In genomic region chr9:32924333-32924886, GRCm38 (mm10) we compare ENCODE assay signal across 12 mouse cellular contexts.
"Had no signal": no experiment of that assay in that cellular context is flagged by ENCODE, and none has a peak within 500 bp of the region (broad histone marks: within the 10 kb centered on the region; RNA-seq: fewer than 3 reads in every experiment).

No protein-coding gene starts in this region.

- DNase-seq: kidney, adult 2 months; kidney, postnatal 14 days; lung, adult 2 months; lung, postnatal 36 days; right cerebral cortex, adult 18-20 months; right cerebral cortex, postnatal 25 days; spleen, adult 18-20 months had no signal

- H3K4me3 ChIP-seq: kidney, embryonic 15.5 days; limb, embryonic 10.5 days; liver, embryonic 15.5 days; megakaryocyte, embryonic 14.5 days; midbrain, embryonic 15.5 days had no signal

- H3K27ac ChIP-seq: kidney, embryonic 15.5 days; limb, embryonic 10.5 days; liver, embryonic 15.5 days; midbrain, embryonic 15.5 days had no signal

- H3K9ac ChIP-seq: kidney, embryonic 15.5 days; liver, embryonic 15.5 days; midbrain, embryonic 15.5 days had no signal

- H3K36me3 ChIP-seq: kidney, embryonic 15.5 days; limb, embryonic 10.5 days; liver, embryonic 15.5 days; midbrain, embryonic 15.5 days had no signal

- H3K27me3 ChIP-seq: kidney, embryonic 15.5 days; liver, embryonic 15.5 days; midbrain, embryonic 15.5 days had no signal

- H3K4me1 ChIP-seq: kidney, embryonic 15.5 days; limb, embryonic 10.5 days; liver, embryonic 15.5 days; megakaryocyte, embryonic 14.5 days; midbrain, embryonic 15.5 days had no signal
